Mouse (Mus musculus): ENCODE results near the gene Tspo2. TPM values are rescaled to one million over a fixed set of nuclear protein-coding genes. Genes with fewer than 3 reads are reported as not detected.

The Tspo2 gene
- total RNA-seq, 2 experiments from 2014 or later, result not detected

GRCm38 (mm10) chr17:48419571-48419970, 31.8 kb downstream of the Tspo2 start:
- DNase-seq (ENCODE audit: low spot score in 2 of 2), result no peak

GRCm38 (mm10) chr17:48418781-48419180, 32.5 kb downstream of the Tspo2 start:
- DNase-seq (ENCODE audit: low spot score in 2 of 2), result no peak

DNA sequence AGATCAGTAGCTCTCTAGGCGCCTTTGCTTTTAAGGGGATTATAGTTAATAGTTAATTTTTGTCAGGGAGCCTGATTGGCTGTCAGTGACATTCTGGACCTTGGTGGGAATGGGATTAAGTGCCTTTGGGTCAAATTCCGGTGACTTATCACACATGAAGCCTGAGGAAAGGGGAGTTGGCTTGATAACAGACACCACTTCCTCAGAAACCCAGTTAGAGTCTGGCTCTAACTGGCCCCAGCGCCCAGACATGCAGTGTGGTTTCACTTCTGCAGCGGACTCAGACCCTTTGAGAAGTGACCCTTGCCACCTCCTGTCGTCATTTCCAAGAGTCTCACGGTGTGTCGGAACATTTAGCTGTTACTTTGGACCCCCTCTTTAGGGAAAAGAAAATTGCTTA, 33.1 kb downstream of the Tspo2 start:
- DNase-seq (ENCODE audit: low spot score in 2 of 2), result no peak

GRCm38 (mm10) chr17:48417521-48417920, 33.8 kb downstream of the Tspo2 start:
- no peak for DNase-seq (ENCODE audit: low spot score in 2 of 2)

DNA sequence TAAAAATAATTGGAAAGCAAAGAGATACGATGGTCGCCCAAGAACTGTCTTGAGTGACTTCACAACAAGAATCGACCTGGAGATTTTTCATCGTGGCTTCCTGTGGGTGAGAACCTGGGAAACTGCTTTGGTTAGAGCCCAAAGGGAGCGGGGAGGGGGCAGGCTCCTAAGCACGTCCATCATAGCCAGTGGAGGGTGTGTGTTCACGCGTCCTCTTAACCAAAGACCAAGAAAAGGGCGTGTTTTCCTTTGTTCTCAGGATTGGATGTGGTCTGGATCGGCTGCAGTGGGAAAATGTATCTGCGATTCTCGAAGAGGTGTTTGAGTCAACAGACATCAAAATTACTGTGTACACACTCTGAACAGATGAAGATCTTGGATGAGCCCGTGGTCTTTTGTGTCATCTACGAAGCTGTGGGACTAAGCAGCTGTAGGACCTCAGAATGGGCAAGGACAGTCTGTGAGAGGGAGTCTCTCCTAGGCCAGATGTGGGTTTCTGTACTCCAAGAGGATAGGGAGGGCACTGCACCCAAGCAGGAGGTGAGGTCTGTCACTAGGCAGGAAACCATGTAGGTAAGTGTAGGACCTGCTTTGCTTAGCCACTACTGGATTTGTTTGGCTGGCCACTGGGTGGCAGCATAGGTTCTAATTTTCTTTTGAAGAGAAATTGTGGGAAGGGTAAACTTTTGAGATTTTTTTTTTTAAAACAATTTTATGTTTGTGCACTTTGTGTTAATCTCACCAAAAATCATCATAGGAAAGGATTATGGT, 34.7 kb downstream of the Tspo2 start:
- DNase-seq (ENCODE audit: low spot score in 2 of 2), result peak; percentile 57 to 63

- DNase-seq (ENCODE audit: low spot score in 2 of 2), result no peak
Measured at GRCm38 (mm10) chr17:48416011-48416410, 35.3 kb downstream of the Tspo2 start.

- no peak for DNase-seq (ENCODE audit: low spot score in 2 of 2)
Measured at GRCm38 (mm10) chr17:48411241-48411640, 40.1 kb downstream of the Tspo2 start.

DNA sequence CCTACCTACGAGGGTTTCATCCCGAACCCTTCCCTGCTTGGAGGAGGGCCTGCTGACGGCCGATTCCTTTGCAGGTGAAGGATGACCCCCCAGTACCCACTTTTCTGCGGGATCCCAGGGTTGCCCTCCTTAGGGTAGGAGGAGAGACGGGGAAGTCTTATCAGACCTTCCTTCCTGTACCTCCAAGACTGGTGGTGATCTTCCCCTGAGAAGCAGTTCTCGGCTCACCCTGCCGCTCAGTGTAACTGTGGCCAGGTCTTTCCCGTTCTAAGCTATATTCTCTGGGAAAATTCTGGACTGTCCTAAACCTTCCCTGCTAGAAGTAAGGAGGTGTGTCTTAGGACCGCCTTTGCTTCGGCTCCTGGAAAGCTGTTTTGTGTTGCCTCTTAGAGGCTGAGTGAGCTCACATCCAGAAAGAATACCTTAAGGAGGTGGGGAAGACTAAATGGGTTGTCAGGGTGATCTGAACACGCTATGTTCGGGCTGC, 41.0 kb downstream of the Tspo2 start:
- no peak for DNase-seq (ENCODE audit: low spot score in 2 of 2)

DNA sequence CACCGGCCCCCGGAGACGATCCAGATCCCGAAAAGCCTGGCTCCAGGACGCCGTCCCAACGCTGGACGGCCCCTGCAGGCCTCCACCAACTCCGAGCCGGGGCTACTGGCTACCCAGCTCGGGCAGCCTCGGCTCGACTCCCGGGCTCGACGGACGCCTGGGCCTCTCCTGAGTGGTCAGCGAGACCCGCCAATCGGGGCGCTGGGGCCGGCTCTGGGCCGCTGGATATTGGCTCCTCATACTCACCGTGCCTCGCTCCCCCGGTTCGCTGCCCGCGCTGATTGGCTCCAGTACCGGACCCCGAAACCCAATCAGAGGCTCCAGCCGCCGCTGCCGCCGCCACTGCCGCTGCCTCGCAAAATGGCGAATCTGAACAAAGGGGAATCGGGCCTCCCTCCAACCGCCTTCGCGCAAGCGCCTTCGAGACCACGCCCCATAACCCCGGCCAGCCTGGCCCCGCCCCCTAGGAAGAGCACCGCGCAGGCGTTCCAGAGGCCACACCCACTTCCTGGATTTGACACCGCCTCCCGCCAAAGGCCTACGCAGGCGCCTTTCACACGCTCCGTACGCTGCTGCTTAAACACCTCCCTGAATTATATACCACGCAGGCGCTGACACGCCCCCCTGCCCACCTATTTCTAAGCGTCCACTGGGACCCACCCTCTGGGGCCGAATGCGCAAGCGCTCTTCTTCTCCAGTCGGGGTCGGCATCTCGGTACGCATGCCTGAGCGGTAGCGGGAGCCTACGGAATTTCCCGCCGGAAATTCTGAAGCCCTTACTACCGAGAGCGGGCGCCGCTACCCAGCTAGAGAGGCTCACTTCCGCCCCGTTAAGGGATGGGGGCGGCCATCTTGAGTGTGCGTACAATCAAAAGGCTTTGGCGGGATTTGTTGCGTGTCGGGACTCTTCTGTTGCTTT, 41.7 kb downstream of the Tspo2 start, which contains the start of the genes Nfya and Oard1:
Nfya (minus strand) TSS at position 527 of the 919 bp plus-strand sequence.
Oard1 (plus strand) TSS at position 635 of the 919 bp plus-strand sequence.
- peak; percentile 99 to 100 for DNase-seq (ENCODE audit: low spot score in 2 of 2)

GRCm38 (mm10) chr17:48408526-48409291, 42.6 kb downstream of the Tspo2 start:
- DNase-seq (ENCODE audit: low spot score in 2 of 2), result peak; percentile 36 to 66

- no peak for DNase-seq (ENCODE audit: low spot score in 2 of 2)
Measured at GRCm38 (mm10) chr17:48407910-48408525, 43.3 kb downstream of the Tspo2 start.

DNA sequence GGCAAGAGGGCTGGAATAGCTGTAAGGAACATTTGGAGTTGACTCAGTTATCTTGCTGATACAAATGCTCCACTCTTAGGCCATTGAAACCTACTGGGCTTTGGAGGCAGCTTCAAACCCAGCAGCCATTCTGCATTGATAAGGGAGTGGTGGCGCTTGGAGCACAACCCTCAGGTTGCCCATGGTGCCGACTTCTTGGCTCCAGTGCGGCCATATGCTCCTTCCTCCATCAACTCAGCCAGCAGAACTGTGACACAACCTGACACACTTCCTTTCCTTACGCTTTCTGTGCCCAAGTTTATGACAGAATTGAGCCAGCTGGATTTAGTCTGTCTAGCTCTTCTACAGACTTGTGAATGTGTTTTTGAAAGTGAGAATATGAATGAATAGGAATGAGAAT, 44.2 kb downstream of the Tspo2 start:
- peak in 1 of 2 experiments; percentile 26 for DNase-seq (ENCODE audit: low spot score in 2 of 2)

DNA sequence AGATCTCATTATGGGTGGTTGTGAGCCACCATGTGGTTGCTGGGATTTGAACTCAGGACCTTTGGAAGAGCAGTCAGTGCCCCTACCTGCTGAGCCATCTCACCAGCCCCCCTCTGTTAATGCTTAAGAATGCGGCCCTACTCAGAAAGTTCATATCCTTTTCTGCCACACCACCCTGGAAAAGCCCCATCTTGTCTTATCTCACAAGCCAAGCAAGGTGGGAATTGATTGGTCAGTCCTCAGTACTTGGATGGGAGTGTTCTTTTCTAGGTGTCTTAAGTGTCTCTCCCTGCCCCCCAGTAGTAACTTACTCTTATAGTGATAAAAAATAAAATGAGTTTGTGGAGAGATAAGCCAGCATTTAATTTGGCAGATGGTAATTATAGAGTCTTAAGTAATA, 46.6 kb downstream of the Tspo2 start:
- no peak for DNase-seq (ENCODE audit: low spot score in 2 of 2)

GRCm38 (mm10) chr17:48403848-48404247, 47.5 kb downstream of the Tspo2 start:
- DNase-seq (ENCODE audit: low spot score in 2 of 2), result no peak

- DNase-seq (ENCODE audit: low spot score in 2 of 2), result no peak
Measured at GRCm38 (mm10) chr17:48402751-48403150, 48.6 kb downstream of the Tspo2 start.

GRCm38 (mm10) chr17:48401710-48402109, 49.6 kb downstream of the Tspo2 start:
- no peak for DNase-seq (ENCODE audit: low spot score in 2 of 2)
